Mouse (Mus musculus) retina, postnatal 7 days (tissue): ENCODE data around the gene Ccdc58.
A peak's percentile ranks its signal among the peaks of the same experiment; 100 is the strongest.
"Not testable (repeated sequence)": the region's sequence is repeated elsewhere in the genome, so short reads cannot be mapped to it uniquely, and the experiment has no call there.

Experiments
- DNase-seq: peaks from one replicate; pipeline ENCODE4 v3.0.0-alpha.2; 2012; ENCODE audit warnings: low read depth, low spot score

The Ccdc58 gene

GRCm38 (mm10) chr16:36071450-36072379, at the start of gene Ccdc58, which contains the start of gene Fam162a:
Gene Ccdc58, plus strand, starts transcription at chr16:36071685.
Gene Fam162a, minus strand, starts transcription at chr16:36071594.
- peak; percentile 87 for DNase-seq

DNA sequence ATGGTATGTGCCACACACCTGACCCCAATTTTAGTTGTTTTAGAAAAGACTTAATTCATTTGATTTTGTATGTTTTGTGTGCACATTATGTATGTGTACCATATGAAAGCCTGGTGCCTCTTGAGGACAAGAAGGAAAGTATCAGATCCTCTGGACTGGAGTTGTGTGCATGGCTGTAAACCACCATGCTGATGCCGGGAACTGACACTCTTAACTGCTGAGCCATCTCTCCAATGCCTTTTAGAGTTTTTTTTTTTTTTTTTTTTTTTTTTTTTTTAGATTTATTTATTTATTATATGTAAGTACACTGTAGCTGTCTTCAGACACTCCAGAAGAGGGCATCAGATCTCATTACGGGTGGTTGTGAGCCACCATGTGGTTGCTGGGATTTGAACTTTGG, 43.4 kb upstream of the Ccdc58 start:
- not testable (repeated sequence) for DNase-seq

DNA sequence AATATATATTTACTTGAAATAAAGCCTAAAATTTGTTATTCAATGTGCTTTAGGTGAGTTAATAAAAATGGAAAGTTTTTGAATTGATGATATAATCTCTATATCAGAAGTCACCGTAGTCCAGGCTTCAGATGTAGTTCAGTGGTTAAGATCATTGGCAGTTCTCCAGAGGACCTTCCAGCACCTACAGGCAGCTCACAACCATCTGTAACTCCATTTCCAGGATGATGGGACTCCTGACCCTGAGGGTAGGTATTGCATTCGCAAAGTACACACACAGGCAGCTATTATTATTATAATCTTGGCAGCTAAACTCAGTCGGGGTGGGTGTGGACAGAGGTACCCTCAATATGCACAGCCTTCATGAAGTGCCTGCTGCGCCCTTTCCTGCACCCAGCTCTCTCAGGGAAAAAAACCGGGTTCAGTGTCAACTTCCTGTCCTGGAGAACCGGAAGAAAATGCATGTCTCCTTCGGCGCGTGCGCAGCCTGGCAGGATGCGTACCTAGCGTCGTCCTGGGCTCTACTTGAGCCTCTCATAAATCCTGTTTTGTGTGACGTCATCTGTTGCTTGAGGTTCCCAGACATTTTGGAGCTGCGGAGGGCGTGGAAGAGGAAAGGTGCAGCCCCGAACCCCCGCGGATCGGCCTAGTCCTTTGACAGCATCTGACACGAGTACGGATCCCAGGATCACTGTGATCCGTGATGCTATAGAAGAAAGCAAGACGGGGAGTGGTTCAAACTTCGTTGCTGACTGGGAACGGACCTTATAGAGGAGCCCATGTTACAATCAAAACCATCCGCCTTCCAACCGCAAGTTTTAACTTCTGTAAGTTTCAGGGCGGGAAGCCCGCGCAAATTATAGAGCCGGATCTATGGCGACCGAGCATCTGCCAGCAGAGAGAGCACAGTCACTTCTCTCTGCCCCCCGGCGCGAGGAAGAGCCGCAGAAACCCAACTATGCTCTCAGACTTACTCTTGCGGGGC, 30.6 kb upstream of the Ccdc58 start, which contains the start of gene Wdr5b:
Gene Wdr5b (plus strand): TSS at position 551 of the 985 bp plus-strand sequence.
- peak; percentile 85 for DNase-seq

GRCm38 (mm10) chr16:36041625-36042020, 29.9 kb upstream of the Ccdc58 start:
- no peak for DNase-seq

DNA sequence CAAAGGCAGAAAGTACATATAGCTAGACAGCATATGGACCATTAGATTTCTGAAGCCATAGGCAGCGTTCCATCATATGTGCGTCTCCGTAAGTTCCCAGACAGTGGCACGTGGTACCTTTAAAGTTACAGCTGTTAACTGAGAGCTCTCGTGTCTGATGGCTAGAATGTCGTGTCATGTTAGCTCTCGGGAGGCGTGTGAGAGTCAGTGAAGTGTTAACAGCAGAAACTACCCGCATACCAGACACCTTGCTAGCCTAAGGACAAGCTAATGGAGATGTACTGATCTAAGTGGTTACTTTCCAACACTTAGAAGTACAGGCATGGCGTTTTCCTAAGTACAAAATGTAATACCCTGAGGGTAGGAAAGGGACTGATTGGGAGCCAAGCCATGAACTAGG, 28.4 kb upstream of the Ccdc58 start:
- DNase-seq, result no peak

DNA sequence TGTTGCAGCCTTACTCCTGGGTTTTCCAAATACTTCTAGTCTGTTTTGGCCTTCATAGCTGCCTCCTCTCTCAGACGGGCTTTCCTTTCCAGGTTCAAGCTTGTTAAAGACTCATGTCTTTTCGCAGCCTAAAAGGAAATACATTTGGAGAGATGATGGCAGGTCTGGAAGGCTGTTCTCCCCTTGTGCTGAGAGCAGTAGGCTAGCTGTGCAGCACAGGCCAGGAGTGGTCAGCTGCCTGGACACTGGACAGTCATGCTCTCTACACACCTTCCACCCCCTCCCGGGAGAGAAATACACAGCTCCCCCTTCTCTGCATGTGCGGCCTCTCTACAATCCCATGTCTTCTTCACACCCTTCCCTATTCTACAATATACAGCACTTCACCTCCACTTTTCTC, 27.5 kb upstream of the Ccdc58 start:
- DNase-seq, result no peak

GRCm38 (mm10) chr16:36047538-36047937, 23.9 kb upstream of the Ccdc58 start:
- DNase-seq, result no peak

- no peak for DNase-seq
Measured at GRCm38 (mm10) chr16:36051491-36051890, 20.0 kb upstream of the Ccdc58 start.

DNA sequence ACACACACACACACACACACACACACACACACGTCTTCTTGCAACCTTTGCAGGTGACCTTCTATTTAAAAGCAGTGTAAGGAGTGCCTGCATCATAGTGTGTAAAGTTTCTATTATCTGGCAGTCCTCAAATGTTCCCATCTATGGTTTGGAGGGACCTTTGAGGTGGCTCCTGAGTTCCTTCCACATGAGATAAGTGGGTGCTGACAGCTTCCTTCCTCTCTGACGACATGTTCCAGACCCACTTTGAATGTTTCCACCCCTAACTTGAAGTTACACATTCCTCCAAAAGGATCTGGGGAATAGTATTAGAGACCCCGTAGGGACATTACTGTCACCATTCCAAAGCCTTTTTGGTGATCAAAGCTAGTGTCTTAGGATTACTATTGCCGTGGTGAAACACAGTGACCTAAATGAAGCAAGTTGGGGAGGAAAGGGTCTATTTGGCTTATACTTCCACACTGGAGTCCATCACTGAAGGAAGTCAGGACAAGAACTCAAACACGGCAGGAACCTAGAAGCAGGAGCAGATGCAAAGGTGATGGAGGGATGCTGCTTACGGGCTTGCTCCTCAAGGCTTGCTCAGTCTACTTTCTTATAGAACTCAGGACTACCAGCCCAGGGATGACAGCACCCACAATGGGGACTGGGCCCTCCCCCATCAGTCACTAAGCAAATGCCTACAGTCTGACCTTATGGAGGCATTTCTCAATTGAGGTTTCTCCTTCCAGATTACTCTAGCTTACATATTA, 17.8 kb upstream of the Ccdc58 start:
- no peak for DNase-seq

GRCm38 (mm10) chr16:36054920-36055319, 16.6 kb upstream of the Ccdc58 start:
- DNase-seq, result no peak

GRCm38 (mm10) chr16:36056416-36056815, 15.1 kb upstream of the Ccdc58 start:
- DNase-seq, result no peak

GRCm38 (mm10) chr16:36057933-36058475, 13.5 kb upstream of the Ccdc58 start:
- no peak for DNase-seq

DNA sequence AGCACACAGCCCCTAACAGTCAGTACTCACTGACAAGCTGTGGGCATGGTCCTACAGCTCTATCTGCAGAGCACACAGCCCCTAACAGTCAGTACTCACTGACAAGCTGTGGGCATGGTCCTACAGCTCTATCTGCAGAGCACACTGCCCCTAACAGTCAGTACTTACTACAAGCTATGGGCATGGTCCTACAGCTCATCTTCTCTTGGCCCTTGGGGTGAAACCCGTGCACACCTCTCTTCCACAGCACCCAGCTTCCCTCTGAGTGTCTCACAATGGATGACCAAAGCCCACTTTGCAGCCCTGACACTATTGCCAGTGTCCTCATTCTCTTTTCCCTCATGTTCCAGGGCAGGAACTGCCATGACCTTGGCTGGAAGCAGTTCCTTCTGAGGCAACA, 9.0 kb upstream of the Ccdc58 start:
- DNase-seq, result not testable (repeated sequence)

- DNase-seq, result no peak
Measured at GRCm38 (mm10) chr16:36063315-36063714, 8.2 kb upstream of the Ccdc58 start.

- no peak for DNase-seq
Measured at GRCm38 (mm10) chr16:36064904-36065303, 6.6 kb upstream of the Ccdc58 start.

DNA sequence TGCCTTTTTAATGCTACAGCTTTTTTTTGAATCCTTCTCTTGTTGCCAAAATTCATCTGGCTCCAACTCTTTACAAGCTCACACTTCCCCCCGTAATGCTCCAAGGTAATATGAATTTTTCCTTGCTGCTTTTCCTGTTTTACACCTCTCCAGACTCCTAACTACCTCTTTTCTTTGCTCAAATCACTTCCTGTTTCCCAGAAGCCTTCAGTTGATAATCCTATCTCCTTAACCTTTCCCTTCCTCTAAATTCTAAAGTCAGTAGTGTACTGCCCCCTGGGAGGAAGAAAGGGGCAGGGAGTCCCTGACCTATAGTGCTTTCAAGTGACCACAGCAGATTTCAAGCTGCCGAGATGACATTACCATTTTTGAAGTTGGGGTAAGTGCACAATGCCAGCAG, 3.8 kb upstream of the Ccdc58 start:
- no peak for DNase-seq

DNA sequence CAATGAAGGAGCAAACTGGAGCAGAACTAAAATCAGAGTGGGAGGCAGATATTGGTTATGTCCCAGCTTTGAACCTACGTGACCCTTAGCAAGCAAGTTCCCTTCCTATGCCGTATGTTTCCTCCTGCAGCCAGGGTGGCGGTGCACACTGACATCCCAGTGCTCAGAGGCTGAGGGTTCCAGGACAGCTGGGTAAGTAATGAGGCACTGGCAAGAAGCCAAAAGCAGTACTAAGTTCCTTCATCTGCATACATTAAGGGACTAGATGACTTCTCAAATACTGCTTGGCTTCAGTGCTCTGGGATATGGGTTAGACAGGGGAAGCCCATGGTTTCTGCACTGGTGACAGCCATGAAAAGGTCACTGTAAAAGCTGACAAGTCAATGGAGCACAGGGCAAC, 3.1 kb upstream of the Ccdc58 start:
- no peak for DNase-seq

- DNase-seq, result no peak
Measured at GRCm38 (mm10) chr16:36069819-36070575, 1.5 kb upstream of the Ccdc58 start.

DNA sequence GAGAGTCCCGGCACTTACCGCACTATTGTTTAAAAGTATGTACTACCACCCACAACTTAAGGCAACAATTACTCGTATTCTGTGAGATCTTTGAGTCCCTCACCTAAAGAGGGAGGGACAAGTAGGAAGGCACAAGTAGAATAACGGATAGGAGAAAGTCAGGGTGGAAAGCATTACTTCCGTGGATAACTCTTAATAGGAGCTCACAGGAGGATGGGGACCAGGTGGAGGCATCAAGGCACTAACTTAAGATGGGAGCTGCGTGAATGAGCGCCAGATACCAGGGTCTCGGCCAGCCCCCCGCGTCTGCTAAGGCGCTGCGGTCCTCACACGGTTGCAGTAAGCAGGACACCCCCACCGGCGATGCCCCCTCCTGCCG, 425 bp upstream of the Ccdc58 start:
- DNase-seq, result no peak

DNA sequence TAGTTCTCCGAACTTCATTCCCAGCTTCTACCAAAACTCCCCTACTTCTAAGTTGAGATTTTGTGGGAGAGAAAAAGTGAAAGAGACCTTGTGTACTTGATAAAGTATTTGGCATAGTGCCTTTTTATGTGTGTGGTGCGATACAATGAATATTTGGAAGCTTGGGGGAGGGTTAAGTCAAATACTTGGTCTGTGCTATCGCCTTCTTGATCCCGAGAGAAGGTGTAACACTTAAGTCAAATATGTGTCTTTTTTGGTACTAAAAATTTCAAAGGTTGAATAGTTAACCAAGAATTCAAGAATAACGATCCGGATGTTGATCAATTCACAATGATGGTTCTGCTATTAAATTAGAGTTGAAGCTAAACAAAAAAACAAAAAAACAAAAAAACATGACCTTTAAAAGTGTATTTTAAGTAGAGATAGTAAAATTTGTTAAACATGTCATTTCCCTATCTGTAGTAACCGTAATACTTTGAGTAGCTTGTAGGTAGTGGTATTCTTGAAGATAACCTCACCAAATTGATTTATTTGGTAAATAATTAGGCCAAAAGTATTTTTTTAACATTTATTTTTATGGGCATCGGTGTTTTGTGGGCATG, 1.0 kb downstream of the Ccdc58 start:
- DNase-seq, result no peak
